Mouse (Mus musculus) gastrocnemius, postnatal 10 days (tissue): ENCODE data around the gene Mxra8. TPM values are rescaled to one million over a fixed set of nuclear protein-coding genes. Genes with fewer than 3 reads are reported as not detected.

ENCODE experiments used
- DNase-seq: peaks from one replicate; pipeline ENCODE4 v3.0.0; 2021; ENCODE audit warnings: mixed read lengths
- long read RNA-seq, 2 experiments: library from polyadenylated mRNA; stranded (forward); transcript quantifications; one replicate each; pipeline ENCODE4 v2.0.0; 2021
- total RNA-seq, 2 experiments: library from RNA; stranded (reverse); gene quantifications; 2 replicates each; pipeline ENCODE4 v1.2.3; 2021

The Mxra8 gene
- total RNA-seq, result 100 to 1,000 TPM; 112 to 136 TPM
- long read RNA-seq, experiment 1, partial matches to known transcripts, result 6 of 90 reads
- long read RNA-seq, experiment 1, other reads (novel, unspliced or antisense), result 80 of 90 reads
- long read RNA-seq, experiment 2, partial matches to known transcripts, result 11 of 104 reads
- long read RNA-seq, experiment 2, other reads (novel, unspliced or antisense), result 92 of 104 reads

- peak; percentile 89 for DNase-seq
These were observed at the start of gene Mxra8 for GRCm38 (mm10) chr4:155839483-155839910. Gene Mxra8, plus strand, starts transcription at chr4:155839680.

- no peak for DNase-seq
These were observed 49.4 kb upstream of the Mxra8 start, which contains the start of gene Ankrd65 for GRCm38 (mm10) chr4:155790021-155790489. Gene Ankrd65, plus strand, starts transcription at chr4:155790439.

- no peak for DNase-seq
These were observed 48.8 kb upstream of the Mxra8 start for GRCm38 (mm10) chr4:155790650-155791161.

- no peak for DNase-seq
These were observed 48.1 kb upstream of the Mxra8 start for GRCm38 (mm10) chr4:155791240-155791933.

- no peak for DNase-seq
These were observed 45.8 kb upstream of the Mxra8 start for GRCm38 (mm10) chr4:155793730-155794129.

DNA sequence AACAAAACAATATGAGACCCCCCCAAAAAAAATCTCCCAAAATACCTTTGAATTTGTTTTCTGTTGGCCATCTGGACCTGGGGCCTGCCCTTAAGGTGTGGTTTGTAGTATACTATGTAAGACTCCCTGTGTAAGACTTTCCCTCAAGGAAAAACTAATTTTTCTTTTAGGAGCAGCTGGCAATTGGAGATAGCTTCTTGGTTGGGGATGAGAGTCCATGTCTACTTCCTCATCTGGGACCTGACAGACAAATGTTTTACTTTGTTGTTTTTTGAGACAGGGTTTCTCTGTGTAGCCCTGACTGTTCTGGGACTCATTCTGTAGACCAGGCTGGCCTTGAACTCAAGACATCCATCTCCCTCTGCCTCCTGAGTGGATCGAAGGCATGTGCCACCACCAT lies 37.4 kb upstream of the Mxra8 start:
- no peak for DNase-seq

DNA sequence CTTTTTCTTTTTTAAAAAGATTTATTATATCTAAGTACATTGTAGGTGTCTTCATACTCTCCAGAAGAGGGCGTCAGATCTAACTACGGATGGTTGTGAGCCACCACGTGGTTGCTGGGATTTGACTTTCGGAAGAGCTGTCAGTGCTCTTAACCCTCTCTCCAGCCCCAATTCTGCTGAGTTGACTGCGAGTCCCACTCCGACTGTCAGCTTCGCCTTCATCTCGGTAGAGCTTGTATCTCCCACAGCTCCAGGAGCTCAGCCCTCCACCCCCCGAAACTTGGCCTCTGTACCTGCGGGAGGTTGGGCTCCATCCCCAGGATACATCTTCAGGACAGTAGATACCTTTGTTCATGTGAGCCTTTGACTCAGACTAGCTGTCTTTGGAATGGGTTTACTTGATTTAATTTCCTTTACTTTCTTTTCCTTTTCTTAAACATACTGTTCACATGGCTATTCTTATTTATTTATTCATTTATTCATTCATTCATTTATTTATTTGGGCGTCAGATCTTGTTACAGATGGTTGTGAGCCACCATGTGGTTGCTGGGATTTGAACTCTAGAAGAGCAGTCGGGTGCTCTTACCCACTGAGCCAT lies 36.6 kb upstream of the Mxra8 start, which contains the start of gene Mrpl20:
Mrpl20 (plus strand) TSS at position 138 of the 599 bp plus-strand sequence.
- no peak for DNase-seq

GRCm38 (mm10) chr4:155803340-155804041 lies 36.0 kb upstream of the Mxra8 start:
- peak; percentile 98 for DNase-seq

- DNase-seq, result no peak
These were observed 31.6 kb upstream of the Mxra8 start for GRCm38 (mm10) chr4:155807841-155808240.

DNA sequence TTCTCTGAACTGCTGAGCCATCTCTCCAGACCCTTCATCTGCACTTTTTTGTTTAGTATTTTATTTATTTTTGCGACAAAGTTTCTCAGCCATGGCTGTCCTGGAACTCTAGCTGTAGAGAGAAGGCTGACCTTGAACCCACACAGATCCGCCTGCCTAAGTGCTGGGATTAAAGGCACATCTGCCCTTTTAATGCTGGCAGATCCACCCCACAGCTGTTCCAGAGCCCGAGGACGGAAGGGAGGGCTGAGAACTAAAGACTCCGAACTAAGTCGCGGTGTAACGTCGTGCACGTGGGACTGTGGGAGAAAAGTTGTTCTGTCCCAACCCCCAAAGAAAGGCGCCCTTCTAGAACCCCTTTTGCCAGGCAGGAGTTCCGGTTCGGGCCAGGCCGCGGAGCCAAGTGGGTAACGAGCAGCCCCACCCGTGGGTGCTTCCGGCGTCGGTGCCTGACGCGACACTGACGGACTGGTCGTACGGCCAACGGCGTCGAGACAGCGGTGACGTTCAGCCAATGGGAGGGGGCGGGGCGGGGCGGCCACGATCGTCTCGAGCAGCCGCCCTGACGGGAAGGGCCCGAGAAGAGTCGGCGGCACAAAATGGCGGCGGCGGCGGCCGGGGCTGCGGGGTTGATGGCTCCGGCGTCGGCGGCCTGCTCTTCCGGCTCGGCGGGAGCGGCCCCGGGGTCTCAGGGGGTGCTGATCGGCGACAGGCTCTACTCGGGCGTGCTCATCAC lies 27.4 kb upstream of the Mxra8 start, which contains the start of gene Ccnl2:
Ccnl2 (plus strand) TSS at position 561 of the 736 bp plus-strand sequence.
- peak; percentile 91 for DNase-seq

DNA sequence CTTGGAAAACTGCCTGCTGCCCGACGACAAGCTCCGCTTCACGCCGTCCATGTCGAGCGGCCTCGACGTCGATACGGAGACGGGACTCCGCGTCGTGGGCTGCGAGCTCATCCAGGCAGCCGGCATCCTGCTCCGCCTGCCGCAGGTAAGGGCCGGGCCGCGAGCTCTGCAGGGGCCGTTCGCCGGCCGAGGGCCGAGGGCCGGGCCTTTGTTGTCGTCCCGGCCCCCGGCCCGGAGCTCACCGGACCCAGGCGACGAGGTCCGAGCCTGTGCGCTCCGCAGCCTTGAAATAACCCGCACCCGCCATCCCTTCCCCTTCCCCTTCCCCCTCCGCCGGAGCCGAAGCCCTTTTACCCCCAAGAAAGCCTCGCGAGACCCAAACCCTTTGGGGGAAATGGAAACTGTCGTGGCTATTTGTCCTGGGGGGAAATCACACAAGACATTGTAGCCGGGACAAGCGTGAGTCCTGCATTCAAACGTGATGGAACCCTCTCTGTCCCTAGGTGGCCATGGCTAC lies 26.8 kb upstream of the Mxra8 start:
- peak; percentile 53 for DNase-seq

DNA sequence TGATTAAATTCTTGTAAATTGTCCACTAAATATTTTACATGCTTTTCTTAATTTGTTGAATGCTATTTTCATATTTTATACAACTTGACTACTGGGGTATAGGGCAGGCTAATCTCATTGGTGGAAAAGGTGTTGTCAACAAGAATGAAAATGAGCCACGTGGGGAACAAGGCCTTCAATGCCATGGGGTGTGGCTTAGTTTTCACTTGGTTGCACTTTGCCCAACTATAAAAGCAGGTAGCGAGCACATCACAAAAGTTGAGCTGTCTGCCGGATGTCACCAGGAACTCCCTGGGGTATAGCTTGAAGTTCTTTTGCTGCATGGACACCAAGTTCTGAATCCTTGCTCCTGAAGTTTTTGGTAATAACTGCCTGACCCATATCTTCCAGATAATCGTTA lies 21.9 kb upstream of the Mxra8 start:
- no peak for DNase-seq

DNA sequence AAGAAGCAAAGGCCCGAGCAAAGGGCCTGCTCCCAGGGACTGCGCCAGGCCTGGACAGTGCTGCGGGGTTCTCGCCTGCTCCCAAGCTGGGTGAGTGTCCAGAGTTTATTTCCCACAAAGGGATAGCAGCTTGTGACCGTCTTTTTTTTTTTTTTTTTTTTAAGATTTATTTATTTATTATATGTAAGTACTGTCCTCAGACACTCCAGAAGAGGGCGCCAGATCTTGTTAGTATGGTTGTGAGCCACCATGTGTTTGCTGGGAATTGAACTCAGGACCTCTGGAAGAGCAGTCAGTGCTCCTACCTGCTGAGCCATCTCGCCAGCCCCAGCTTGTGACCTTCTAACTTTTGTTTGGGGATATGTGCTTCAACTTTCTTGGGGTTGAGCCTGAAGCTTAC lies 18.5 kb upstream of the Mxra8 start:
- DNase-seq, result no peak

GRCm38 (mm10) chr4:155823443-155823842 lies 16.0 kb upstream of the Mxra8 start:
- no peak for DNase-seq

DNA sequence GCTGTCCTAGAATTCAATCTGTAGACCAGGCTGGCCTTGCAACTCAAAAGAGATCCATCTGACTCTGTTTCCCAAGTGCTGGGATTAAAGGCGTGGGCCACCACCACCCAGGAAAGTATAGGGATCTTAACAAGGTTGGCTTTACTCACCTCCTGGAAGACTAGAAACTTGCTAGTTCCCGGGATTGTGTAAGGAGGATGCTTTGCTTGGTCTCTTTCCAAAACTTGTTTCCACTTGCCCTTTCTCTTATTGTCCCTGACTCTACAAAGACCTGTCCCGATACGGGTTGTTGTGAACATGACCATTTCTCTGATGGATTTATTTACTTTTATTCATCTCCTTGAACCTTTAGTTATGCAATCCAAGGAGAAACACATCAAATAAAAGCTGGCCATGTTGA lies 9.6 kb upstream of the Mxra8 start:
- no peak for DNase-seq

- no peak for DNase-seq
These were observed 8.9 kb upstream of the Mxra8 start for GRCm38 (mm10) chr4:155830596-155830995.

DNA sequence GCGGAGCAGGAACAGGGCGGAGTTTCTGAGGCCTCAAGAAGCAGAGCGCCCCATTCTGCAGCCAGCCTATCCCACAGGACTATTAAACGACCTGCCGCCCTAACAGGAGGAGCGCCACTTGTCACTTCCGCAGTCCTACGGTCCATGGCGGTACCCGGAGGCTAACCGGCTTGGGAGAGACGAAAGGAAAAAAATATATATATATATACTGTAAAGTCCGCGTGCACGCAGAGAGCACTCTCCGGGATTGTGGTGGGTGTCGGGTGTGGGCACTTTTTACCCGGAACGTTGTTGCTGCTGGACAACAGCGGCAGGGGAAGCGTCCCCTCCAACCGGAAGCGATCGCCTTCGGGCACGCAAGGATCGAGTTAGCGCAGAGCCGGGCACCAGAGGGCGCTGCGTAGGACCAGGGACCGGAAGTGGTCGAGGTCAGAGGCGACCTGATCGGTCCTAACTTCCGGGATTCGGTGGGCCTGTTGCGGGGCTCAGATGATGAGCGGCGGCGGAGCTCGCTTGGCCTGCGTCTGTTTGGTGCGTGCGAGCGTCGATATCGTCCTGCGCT lies 8.2 kb upstream of the Mxra8 start, which contains the start of gene Aurkaip1:
Aurkaip1 (plus strand) TSS at position 68 of the 562 bp plus-strand sequence.
- DNase-seq, result peak; percentile 96

GRCm38 (mm10) chr4:155831831-155832230 lies 7.6 kb upstream of the Mxra8 start:
- DNase-seq, result no peak

- DNase-seq, result no peak
These were observed 7.2 kb upstream of the Mxra8 start for GRCm38 (mm10) chr4:155832321-155832720.

DNA sequence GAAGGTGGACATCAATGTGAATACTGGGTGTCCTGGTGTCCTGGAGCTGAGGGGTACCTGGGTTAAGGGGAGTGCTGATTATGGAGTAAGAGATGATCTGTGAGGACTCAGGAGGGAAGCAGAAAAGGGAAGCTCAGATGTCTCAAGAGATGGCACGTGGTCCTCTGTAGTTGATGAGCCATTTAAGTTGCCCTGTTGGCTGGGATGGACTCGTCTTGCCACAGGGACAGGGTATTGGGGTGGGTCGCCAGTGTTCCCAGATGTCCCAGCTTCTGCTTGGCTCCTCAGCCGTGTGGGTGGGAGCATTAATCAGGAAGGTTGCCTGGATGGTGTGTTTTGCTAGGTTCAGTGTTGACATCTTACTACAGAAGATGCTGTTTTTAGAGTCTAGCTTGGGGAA lies 6.2 kb upstream of the Mxra8 start:
- DNase-seq, result no peak

DNA sequence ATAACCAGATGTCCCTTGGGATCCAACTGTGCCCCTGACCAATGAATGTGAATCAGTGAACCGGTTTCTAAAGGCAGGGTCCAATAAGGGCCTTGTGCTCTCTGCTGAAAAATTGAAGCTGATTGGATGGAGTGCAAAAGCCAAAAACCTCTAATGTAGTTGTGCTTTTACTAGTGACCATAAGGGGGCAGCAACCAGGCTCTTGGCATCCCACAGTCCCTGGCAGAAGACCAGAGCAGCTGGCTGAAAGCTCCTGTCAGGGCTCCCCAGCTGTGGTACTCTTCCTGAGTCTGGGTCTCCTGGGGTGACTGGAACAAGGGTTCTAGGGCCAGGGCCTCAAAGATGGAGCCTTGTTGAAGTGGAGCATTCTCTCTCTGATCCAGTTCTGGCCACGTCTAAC lies 5.6 kb upstream of the Mxra8 start:
- peak; percentile 92 for DNase-seq
